Mouse (Mus musculus) midbrain, embryonic 14.5 days (tissue): ENCODE data around the gene Ly6g. TPM values are rescaled to one million over a fixed set of nuclear protein-coding genes. Genes with fewer than 3 reads are reported as not detected.
"Not testable (repeated sequence)": the region's sequence is repeated elsewhere in the genome, so short reads cannot be mapped to it uniquely, and the experiment has no call there.

ENCODE experiments used
- ATAC-seq: fragments of 200-750 bp; cut with Nextera tagmentation; 2 replicates; pipeline ENCODE4 v1.8.0; 2017; ENCODE audit warnings: moderate number of reproducible peaks, moderate library complexity; ENCODE audit not compliant: low FRiP score, low TSS enrichment
- DNase-seq: peaks from one replicate; pipeline ENCODE4 v3.0.0-alpha.2; 2015
- H3K27ac ChIP-seq: fragments of 300-500 bp; sonication (generic); replicated peaks from 2 replicates; pipeline ENCODE4 v1.5.1; 2014; ENCODE audit warnings: mild to moderate bottlenecking, low read depth, low read length, moderate library complexity
- H3K27me3 ChIP-seq: fragments of 300-500 bp; sonication (generic); 2 replicates; pipeline ENCODE4 v1.6.1; 2014; ENCODE audit warnings: low read length, control low read depth, mixed read lengths; ENCODE audit not compliant: control insufficient read depth, insufficient read depth
- H3K36me3 ChIP-seq: fragments of 300-500 bp; sonication (generic); 2 replicates; pipeline ENCODE4 v1.6.1; 2014; ENCODE audit warnings: low read length, control low read depth; ENCODE audit not compliant: control insufficient read depth, insufficient read depth
- H3K4me1 ChIP-seq: fragments of 300-500 bp; sonication (generic); 2 replicates; pipeline ENCODE4 v1.6.1; 2014; ENCODE audit warnings: mild to moderate bottlenecking, antibody characterized with exemption, low read length, control low read depth; ENCODE audit not compliant: control insufficient read depth, insufficient read depth
- H3K4me2 ChIP-seq: fragments of 300-500 bp; sonication (generic); 2 replicates; pipeline ENCODE4 v1.6.1; 2014; ENCODE audit warnings: mild to moderate bottlenecking, low read length, moderate library complexity
- H3K4me3 ChIP-seq: fragments of 300-500 bp; sonication (generic); replicated peaks from 2 replicates; pipeline ENCODE4 v1.5.1; 2014; ENCODE audit warnings: low read depth, low read length
- H3K9ac ChIP-seq: fragments of 300-500 bp; sonication (generic); replicated peaks from 2 replicates; pipeline ENCODE4 v1.6.1; 2014; ENCODE audit warnings: mild to moderate bottlenecking, low read length, moderate library complexity
- H3K9me3 ChIP-seq: fragments of 300-500 bp; sonication (generic); 2 replicates; pipeline ENCODE4 v1.6.1; 2016; ENCODE audit warnings: low read length, control low read depth, mixed read lengths; ENCODE audit not compliant: control insufficient read depth
- WGBS: fragments of 180-500 bp; shearing (Covaris S2); extraction: QIAGEN DNeasy Blood & Tissue Kit; methylation state at CpG from one replicate; pipeline ENCODE4 v1.1.7; 2014; 5-methylcytosine and 5-hydroxymethylcytosine counted together
- polyA plus RNA-seq: library from polyadenylated mRNA; unstranded; fragments of >200 nt; fragmentation: Nextera tagmentation; extraction: Ambion mirVana; gene quantifications from 2 replicates; pipeline ENCODE4 v1.2.1, GENCODE M21; 2014

Gene Ly6g
- polyA plus RNA-seq, result not detected in 2 replicates

- Histone ChIP-seq H3K27ac (no peak within 1 kb of the TSS), H3K4me2 (no peak within 1 kb of the TSS), H3K9me3 (no peaks in the 10 kb centered on the region), H3K27me3 (no peaks in the 10 kb centered on the region), H3K4me1 (no peaks in the 10 kb centered on the region), H3K9ac (no peak within 1 kb of the TSS), H3K36me3 (no peaks in the 10 kb centered on the region), H3K4me3 (no peak within 1 kb of the TSS)
- ATAC-seq, result no peak
- DNase-seq, result no peak
- 83% methylated on average over 1 of the region's 1 CpGs for WGBS
These were observed at the start of gene Ly6g for GRCm38 (mm10) chr15:75154940-75155339. Ly6g (plus strand) TSS chr15:75155240.

- not testable (repeated sequence) for H3K9me3 ChIP-seq, H3K4me2 ChIP-seq, H3K27ac ChIP-seq, H3K9ac ChIP-seq, H3K4me1 ChIP-seq, DNase-seq, H3K4me3 ChIP-seq, ATAC-seq, H3K27me3 ChIP-seq, H3K36me3 ChIP-seq
- 79% methylated on average over 2 of the region's 5 CpGs for WGBS
These were observed 44.6 kb upstream of the Ly6g start for GRCm38 (mm10) chr15:75110424-75110823.

- H3K36me3 ChIP-seq, H3K9me3 ChIP-seq, H3K27ac ChIP-seq, H3K4me2 ChIP-seq, ATAC-seq, H3K4me1 ChIP-seq, H3K27me3 ChIP-seq, H3K9ac ChIP-seq, H3K4me3 ChIP-seq, DNase-seq: not testable (repeated sequence)
- 100% methylated on average over 1 of the region's 1 CpGs for WGBS
These were observed 43.0 kb upstream of the Ly6g start, which contains the start of gene Ly6c2 for GRCm38 (mm10) chr15:75111861-75112630. Ly6c2 (minus strand) TSS chr15:75111970.

- ATAC-seq (no peak), DNase-seq (no peak)
- no peak overlapping the region for H3K4me2 ChIP-seq
- no peaks in the 10 kb centered on the region for H3K36me3 ChIP-seq
- no peak overlapping the region for H3K4me3 ChIP-seq
- H3K27ac ChIP-seq, result no peak overlapping the region
- H3K4me1 ChIP-seq, result no peaks in the 10 kb centered on the region
- 96% methylated on average over 2 of the region's 2 CpGs for WGBS
- no peaks in the 10 kb centered on the region for H3K9me3 ChIP-seq
- no peaks in the 10 kb centered on the region for H3K27me3 ChIP-seq
- H3K9ac ChIP-seq, result no peak overlapping the region
These were observed 38.5 kb upstream of the Ly6g start for GRCm38 (mm10) chr15:75116525-75116924.

DNA sequence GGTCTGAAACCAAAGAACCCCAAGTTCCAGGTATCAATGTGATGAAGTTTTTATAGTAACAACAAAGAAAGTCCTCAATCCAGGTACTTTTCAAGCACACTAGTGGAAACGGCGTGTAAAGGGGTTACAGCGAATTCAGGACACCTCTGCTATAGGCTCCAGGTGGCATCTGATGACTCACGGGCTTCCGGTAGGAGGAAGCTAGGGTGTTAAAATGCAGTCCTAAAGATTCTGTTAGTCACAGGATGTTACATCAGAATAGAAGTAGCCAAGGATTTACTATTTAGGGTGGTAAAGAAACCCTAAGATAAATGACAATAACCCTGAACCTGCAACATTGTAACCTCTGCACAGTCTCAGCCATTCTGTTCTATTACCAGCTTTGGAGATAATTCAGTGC, 37.6 kb upstream of the Ly6g start:
- not testable (repeated sequence) for H3K27ac ChIP-seq, ATAC-seq, H3K9me3 ChIP-seq, H3K4me2 ChIP-seq, DNase-seq, H3K9ac ChIP-seq, H3K27me3 ChIP-seq, H3K4me1 ChIP-seq, H3K36me3 ChIP-seq, H3K4me3 ChIP-seq
- WGBS, result 96% methylated on average over 5 of the region's 5 CpGs

DNA sequence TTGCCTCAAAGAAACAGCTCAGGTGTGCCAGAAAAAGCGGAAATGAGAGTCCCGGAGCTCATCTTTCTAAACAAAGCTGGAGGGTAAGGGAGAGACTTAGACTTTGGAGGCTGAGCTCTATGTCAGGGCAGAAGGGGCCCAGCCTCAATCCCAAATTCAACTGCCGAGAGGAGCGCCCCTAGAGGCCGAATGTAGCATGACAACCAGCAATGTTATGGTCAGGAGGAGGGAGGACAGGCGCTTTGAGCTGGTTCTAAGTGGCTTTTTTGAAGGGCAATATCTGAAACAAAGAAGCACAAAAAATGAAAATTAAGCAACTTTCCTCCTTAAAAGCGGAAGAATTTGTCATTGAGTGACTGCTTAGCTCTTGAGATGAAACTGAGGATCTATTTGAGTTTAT, 36.3 kb upstream of the Ly6g start:
- not testable (repeated sequence) for H3K36me3 ChIP-seq, H3K4me2 ChIP-seq, H3K9ac ChIP-seq, H3K27ac ChIP-seq, ATAC-seq, H3K27me3 ChIP-seq, H3K4me1 ChIP-seq, H3K4me3 ChIP-seq, H3K9me3 ChIP-seq
- DNase-seq, result peak; percentile 53
- 13% methylated on average over 5 of the region's 7 CpGs for WGBS

- no peak overlapping the region for H3K27ac ChIP-seq
- DNase-seq, result peak; percentile 23
- H3K9me3 ChIP-seq, result no peaks in the 10 kb centered on the region
- H3K4me3 ChIP-seq, result no peak overlapping the region
- WGBS, result 11% methylated on average over 2 of the region's 2 CpGs
- H3K9ac ChIP-seq, result no peak overlapping the region
- H3K27me3 ChIP-seq, result no peaks in the 10 kb centered on the region
- ATAC-seq, result no peak
- H3K4me1 ChIP-seq, result no peaks in the 10 kb centered on the region
- H3K36me3 ChIP-seq, result no peaks in the 10 kb centered on the region
- H3K4me2 ChIP-seq, result no peak overlapping the region
These were observed 35.0 kb upstream of the Ly6g start for GRCm38 (mm10) chr15:75120066-75120465.

GRCm38 (mm10) chr15:75132346-75132745, 22.7 kb upstream of the Ly6g start:
- not testable (repeated sequence) for H3K4me2 ChIP-seq, H3K27me3 ChIP-seq, H3K27ac ChIP-seq, H3K36me3 ChIP-seq, DNase-seq, ATAC-seq, H3K9ac ChIP-seq, H3K4me3 ChIP-seq, H3K4me1 ChIP-seq, H3K9me3 ChIP-seq
- WGBS, result 93% methylated on average over 2 of the region's 2 CpGs

GRCm38 (mm10) chr15:75135090-75135783, 19.8 kb upstream of the Ly6g start:
- H3K9ac ChIP-seq, H3K4me1 ChIP-seq, H3K27ac ChIP-seq, H3K4me3 ChIP-seq, ATAC-seq, H3K9me3 ChIP-seq, DNase-seq, H3K36me3 ChIP-seq, H3K4me2 ChIP-seq, H3K27me3 ChIP-seq: not testable (repeated sequence)
- 95% methylated on average over 2 of the region's 2 CpGs for WGBS
